Mouse (Mus musculus) midbrain, embryonic 12.5 days (tissue): ENCODE results near the gene Ttc7b. TPM values are rescaled to one million over a fixed set of nuclear protein-coding genes. Genes with fewer than 3 reads are reported as not detected.

Source experiments
- ATAC-seq: fragments of 200-750 bp; cut with Nextera tagmentation; 2 replicates; pipeline ENCODE4 v1.8.0; 2017; ENCODE audit warnings: low read depth, moderate TSS enrichment, moderate library complexity; ENCODE audit not compliant: low FRiP score
- H3K27ac ChIP-seq: fragments of 300-500 bp; sonication (generic); replicated peaks from 2 replicates; pipeline ENCODE4 v1.5.1; 2016; ENCODE audit warnings: mild to moderate bottlenecking
- H3K27me3 ChIP-seq: fragments of 300-500 bp; sonication (generic); 2 replicates; pipeline ENCODE4 v1.6.1; 2016; ENCODE audit warnings: mild to moderate bottlenecking
- H3K36me3 ChIP-seq: fragments of 300-500 bp; sonication (generic); 2 replicates; pipeline ENCODE4 v1.6.1; 2016
- H3K4me1 ChIP-seq: fragments of 300-500 bp; sonication (generic); 2 replicates; pipeline ENCODE4 v1.6.1; 2016
- H3K4me2 ChIP-seq: fragments of 300-500 bp; sonication (generic); replicated peaks from 2 replicates; pipeline ENCODE4 v1.6.1; 2016; ENCODE audit warnings: mild to moderate bottlenecking, moderate library complexity
- H3K4me3 ChIP-seq: fragments of 300-500 bp; sonication (generic); 2 replicates; pipeline ENCODE4 v1.5.1; 2016; ENCODE audit warnings: mild to moderate bottlenecking
- H3K9ac ChIP-seq: fragments of 300-500 bp; sonication (generic); replicated peaks from 2 replicates; pipeline ENCODE4 v1.6.1; 2016; ENCODE audit warnings: mild to moderate bottlenecking, moderate library complexity
- H3K9me3 ChIP-seq: fragments of 300-500 bp; sonication (generic); 2 replicates; pipeline ENCODE4 v1.6.1; 2016; ENCODE audit warnings: mild to moderate bottlenecking
- WGBS: fragments of 180-500 bp; shearing (Covaris S2); methylation state at CpG from one replicate; pipeline ENCODE4 v1.1.7; 2016; 5-methylcytosine and 5-hydroxymethylcytosine counted together
- polyA plus RNA-seq: library from polyadenylated mRNA; unstranded; fragments of >200 nt; fragmentation: Nextera tagmentation; extraction: Ambion mirVana; gene quantifications from 2 replicates; pipeline ENCODE4 v1.2.1, GENCODE M21; 2016

Ttc7b gene
- polyA plus RNA-seq, 1 experiment from 2014 or later = 6.7 TPM

- H3K27ac ChIP-seq = no peak overlapping the region
- no peak overlapping the region for H3K4me3 ChIP-seq
- H3K36me3 ChIP-seq = peaks cover 13% of the 10 kb centered on the region
- H3K4me1 ChIP-seq = 0 out of 2 replicates have a peak, but pooled peaks cover 6% of the 10 kb centered on the region
- no peak overlapping the region for H3K4me2 ChIP-seq
- H3K9ac ChIP-seq = no peak overlapping the region
- WGBS = 83% methylated on average over 4 of the region's 4 CpGs
- ATAC-seq = no peak
- no peaks in the 10 kb centered on the region for H3K27me3 ChIP-seq
- H3K9me3 ChIP-seq = no peaks in the 10 kb centered on the region
Observed at GRCm38 (mm10) chr12:100503659-100504058, 17.0 kb downstream of the Ttc7b start.

GRCm38 (mm10) chr12:100502544-100502943 is 18.1 kb downstream of the Ttc7b start:
- Histone ChIP-seq H3K27ac (no peak overlapping the region), H3K4me3 (no peak overlapping the region), H3K9ac (no peak overlapping the region), H3K4me2 (no peak overlapping the region), H3K27me3 (no peaks in the 10 kb centered on the region), H3K36me3 (peaks cover 22% of the 10 kb centered on the region), H3K9me3 (no peaks in the 10 kb centered on the region), H3K4me1 (0 out of 2 replicates have a peak, but pooled peaks cover 6% of the 10 kb centered on the region)
- ATAC-seq = no peak
- WGBS = 86% methylated on average over 3 of the region's 3 CpGs

- Histone ChIP-seq H3K9ac (no peak overlapping the region), H3K9me3 (no peaks in the 10 kb centered on the region), H3K4me1 (0 out of 2 replicates have a peak, but pooled peaks cover 6% of the 10 kb centered on the region), H3K4me2 (no peak overlapping the region), H3K36me3 (peaks cover 30% of the 10 kb centered on the region), H3K4me3 (no peak overlapping the region), H3K27ac (no peak overlapping the region), H3K27me3 (no peaks in the 10 kb centered on the region)
- ATAC-seq = no peak
- 83% methylated on average over 4 of the region's 4 CpGs for WGBS
Observed at GRCm38 (mm10) chr12:100501261-100501660, 19.4 kb downstream of the Ttc7b start.

- no peak overlapping the region for H3K4me2 ChIP-seq
- peaks cover 35% of the 10 kb centered on the region for H3K36me3 ChIP-seq
- ATAC-seq = no peak
- WGBS = 88% methylated on average over 13 of the region's 13 CpGs
- no peak overlapping the region for H3K4me3 ChIP-seq
- H3K9ac ChIP-seq = no peak overlapping the region
- no peaks in the 10 kb centered on the region for H3K9me3 ChIP-seq
- H3K27me3 ChIP-seq = no peaks in the 10 kb centered on the region
- H3K4me1 ChIP-seq = 0 out of 2 replicates have a peak, but pooled peaks cover 4% of the 10 kb centered on the region
- no peak overlapping the region for H3K27ac ChIP-seq
Observed at GRCm38 (mm10) chr12:100499469-100499868, 21.2 kb downstream of the Ttc7b start.

GRCm38 (mm10) chr12:100498006-100498405 is 22.6 kb downstream of the Ttc7b start:
- ATAC-seq = no peak
- H3K9ac ChIP-seq = no peak overlapping the region
- no peaks in the 10 kb centered on the region for H3K4me1 ChIP-seq
- no peak overlapping the region for H3K27ac ChIP-seq
- H3K9me3 ChIP-seq = no peaks in the 10 kb centered on the region
- H3K36me3 ChIP-seq = peaks cover 47% of the 10 kb centered on the region
- no peak overlapping the region for H3K4me2 ChIP-seq
- H3K27me3 ChIP-seq = no peaks in the 10 kb centered on the region
- WGBS = 92% methylated on average over 5 of the region's 5 CpGs
- H3K4me3 ChIP-seq = no peak overlapping the region

- Histone ChIP-seq H3K4me2 (no peak overlapping the region), H3K27ac (no peak overlapping the region), H3K27me3 (no peaks in the 10 kb centered on the region), H3K4me1 (no peaks in the 10 kb centered on the region), H3K9ac (no peak overlapping the region), H3K36me3 (peaks cover 59% of the 10 kb centered on the region), H3K4me3 (no peak overlapping the region), H3K9me3 (no peaks in the 10 kb centered on the region)
- 96% methylated on average over 7 of the region's 7 CpGs for WGBS
- no peak for ATAC-seq
Observed at GRCm38 (mm10) chr12:100495083-100495482, 25.5 kb downstream of the Ttc7b start.

- Histone ChIP-seq H3K4me3 (no peak overlapping the region), H3K9ac (no peak overlapping the region), H3K27ac (no peak overlapping the region), H3K4me1 (peaks cover 9% of the 10 kb centered on the region; the same call in 1 of the 2 replicates), H3K27me3 (no peaks in the 10 kb centered on the region), H3K36me3 (peaks cover 45% of the 10 kb centered on the region), H3K4me2 (no peak overlapping the region), H3K9me3 (no peaks in the 10 kb centered on the region)
- WGBS = 94% methylated on average over 5 of the region's 5 CpGs
- ATAC-seq = no peak
Observed at GRCm38 (mm10) chr12:100493211-100493610, 27.4 kb downstream of the Ttc7b start.

- peaks cover 9% of the 10 kb centered on the region; the same call in 1 of the 2 replicates for H3K4me1 ChIP-seq
- peaks cover 41% of the 10 kb centered on the region for H3K36me3 ChIP-seq
- ATAC-seq = no peak
Observed at GRCm38 (mm10) chr12:100492676-100493075, 27.9 kb downstream of the Ttc7b start.

GRCm38 (mm10) chr12:100491967-100492611 is 28.5 kb downstream of the Ttc7b start:
- Histone ChIP-seq H3K4me1 (peaks cover 9% of the 10 kb centered on the region; the same call in 1 of the 2 replicates), H3K27ac (no peak overlapping the region), H3K4me3 (no peak overlapping the region), H3K9ac (no peak overlapping the region), H3K9me3 (no peaks in the 10 kb centered on the region), H3K36me3 (peaks cover 41% of the 10 kb centered on the region), H3K4me2 (no peak overlapping the region), H3K27me3 (no peaks in the 10 kb centered on the region)
- ATAC-seq = no peak
- WGBS = 96% methylated on average over 10 of the region's 10 CpGs

More at GRCm38 (mm10) chr12:100492676-100493075, 27.9 kb downstream of the Ttc7b start:
- Histone ChIP-seq H3K9ac (no peak overlapping the region), H3K9me3 (no peaks in the 10 kb centered on the region), H3K27ac (no peak overlapping the region), H3K4me3 (no peak overlapping the region), H3K27me3 (no peaks in the 10 kb centered on the region), H3K4me2 (no peak overlapping the region)
- 84% methylated on average over 3 of the region's 3 CpGs for WGBS

- peaks cover 9% of the 10 kb centered on the region; the same call in 1 of the 2 replicates for H3K4me1 ChIP-seq
- no peak overlapping the region for H3K4me3 ChIP-seq
- H3K27ac ChIP-seq = no peak overlapping the region
- 93% methylated on average over 7 of the region's 7 CpGs for WGBS
- H3K36me3 ChIP-seq = peaks cover 31% of the 10 kb centered on the region
- no peak for ATAC-seq
- H3K27me3 ChIP-seq = no peaks in the 10 kb centered on the region
- no peak overlapping the region for H3K9ac ChIP-seq
- no peak overlapping the region for H3K4me2 ChIP-seq
- H3K9me3 ChIP-seq = no peaks in the 10 kb centered on the region
Observed at GRCm38 (mm10) chr12:100489799-100490198, 30.8 kb downstream of the Ttc7b start.

GRCm38 (mm10) chr12:100488368-100488767 is 32.3 kb downstream of the Ttc7b start:
- Histone ChIP-seq H3K36me3 (peaks cover 20% of the 10 kb centered on the region), H3K4me2 (no peak overlapping the region), H3K27ac (no peak overlapping the region), H3K9me3 (no peaks in the 10 kb centered on the region), H3K4me1 (peaks cover 9% of the 10 kb centered on the region; the same call in 1 of the 2 replicates), H3K9ac (no peak overlapping the region), H3K27me3 (no peaks in the 10 kb centered on the region), H3K4me3 (no peak overlapping the region)
- no peak for ATAC-seq
- 88% methylated on average over 5 of the region's 5 CpGs for WGBS

GRCm38 (mm10) chr12:100486232-100486631 is 34.4 kb downstream of the Ttc7b start:
- no peak for ATAC-seq
- 68% methylated on average over 6 of the region's 6 CpGs for WGBS
- H3K27me3 ChIP-seq = no peaks in the 10 kb centered on the region

More at GRCm38 (mm10) chr12:100486232-100486631, 34.4 kb downstream of the Ttc7b start:
- H3K4me1 ChIP-seq = peaks cover 9% of the 10 kb centered on the region; the same call in 1 of the 2 replicates
- peaks cover 4% of the 10 kb centered on the region for H3K36me3 ChIP-seq
- H3K4me2 ChIP-seq = no peak overlapping the region
- H3K9ac ChIP-seq = no peak overlapping the region
- H3K27ac ChIP-seq = no peak overlapping the region
- H3K4me3 ChIP-seq = no peak overlapping the region
- no peaks in the 10 kb centered on the region for H3K9me3 ChIP-seq
